Comparison of ENCODE assay signal across 23 mouse cellular contexts in genomic region chr1:39956712-39957111, GRCm38 (mm10). TPM values are rescaled to one million over a fixed set of nuclear protein-coding genes. Genes with fewer than 3 reads are reported as not detected.
DNase-seq lines count a peak whose midpoint lies in the region; ATAC-seq and TF ChIP-seq lines count a peak whose summit lies in the region.
"Had no signal": no experiment of that assay in that cellular context is flagged by ENCODE, and none has a peak within 500 bp of the region (broad histone marks: within the 10 kb centered on the region; RNA-seq: fewer than 3 reads in every experiment).

No protein-coding gene starts in this region.

- H3K27me3 ChIP-seq in embryonic facial prominence, embryonic 14.5 days (replicated peaks; ENCODE audit: control insufficient read depth, insufficient read depth, low read length): no peaks in the 10 kb centered on the region
- no peaks in the 10 kb centered on the region for H3K27me3 ChIP-seq in embryonic facial prominence, embryonic 10.5 days (replicated peaks; ENCODE audit: low read depth, poor library complexity, severe bottlenecking)
- no peaks in the 10 kb centered on the region for H3K27me3 ChIP-seq in liver, embryonic 13.5 days
- no peaks in the 10 kb centered on the region for H3K27me3 ChIP-seq in liver, embryonic 11.5 days (replicated peaks; ENCODE audit: control insufficient read depth, insufficient read depth, low read length)
- H3K27me3 ChIP-seq in midbrain, embryonic 15.5 days (replicated peaks): no peaks in the 10 kb centered on the region
- H3K27me3 ChIP-seq in midbrain, postnatal 0 days (ENCODE audit: insufficient read depth, low read length): no peaks in the 10 kb centered on the region
- no peaks in the 10 kb centered on the region for H3K27me3 ChIP-seq in stomach, postnatal 0 days (ENCODE audit: control insufficient read depth, insufficient read depth, low read length)
- H3K27me3 ChIP-seq: forebrain, embryonic 12.5 days; heart, embryonic 12.5 days; megakaryocyte, embryonic 14.5 days; neural tube, embryonic 12.5 days had no signal

- no peak overlapping the region for H3K4me3 ChIP-seq in embryonic facial prominence, embryonic 14.5 days (ENCODE audit: low read depth, low read length)
- no peak overlapping the region for H3K4me3 ChIP-seq in embryonic facial prominence, embryonic 10.5 days
- no peak overlapping the region for H3K4me3 ChIP-seq in liver, embryonic 13.5 days (replicated peaks)
- H3K4me3 ChIP-seq in liver, embryonic 11.5 days (ENCODE audit: low read depth, low read length): no peak overlapping the region
- H3K4me3 ChIP-seq in midbrain, embryonic 15.5 days: no peak overlapping the region
- no peak overlapping the region for H3K4me3 ChIP-seq in midbrain, postnatal 0 days (ENCODE audit: low read depth, low read length)
- H3K4me3 ChIP-seq in stomach, postnatal 0 days (ENCODE audit: low read depth, low read length): no peak overlapping the region
- H3K4me3 ChIP-seq: forebrain, embryonic 12.5 days; heart, embryonic 12.5 days; megakaryocyte, embryonic 14.5 days; neural tube, embryonic 12.5 days had no signal

- no peaks in the 10 kb centered on the region for H3K36me3 ChIP-seq in embryonic facial prominence, embryonic 14.5 days (ENCODE audit: control insufficient read depth, insufficient read depth, low read length)
- H3K36me3 ChIP-seq in embryonic facial prominence, embryonic 10.5 days (replicated peaks): no peaks in the 10 kb centered on the region
- no peaks in the 10 kb centered on the region for H3K36me3 ChIP-seq in liver, embryonic 13.5 days
- no peaks in the 10 kb centered on the region for H3K36me3 ChIP-seq in liver, embryonic 11.5 days (ENCODE audit: control insufficient read depth, insufficient read depth, low read length)
- no peaks in the 10 kb centered on the region for H3K36me3 ChIP-seq in midbrain, embryonic 15.5 days (replicated peaks)
- H3K36me3 ChIP-seq in midbrain, postnatal 0 days (ENCODE audit: insufficient read depth, low read length): no peaks in the 10 kb centered on the region
- H3K36me3 ChIP-seq in stomach, postnatal 0 days (ENCODE audit: control insufficient read depth, insufficient read depth, low read length): no peaks in the 10 kb centered on the region
- H3K36me3 ChIP-seq: forebrain, embryonic 12.5 days; heart, embryonic 12.5 days; neural tube, embryonic 12.5 days had no signal

- DNase-seq in embryonic facial prominence, embryonic 14.5 days (ENCODE audit: low spot score): peak; percentile 66
- no peak for DNase-seq in embryonic facial prominence, embryonic 10.5 days (ENCODE audit: low spot score)
- no peak for DNase-seq in liver, embryonic 13.5 days
- no peak for DNase-seq in liver, embryonic 11.5 days (ENCODE audit: low spot score)
- DNase-seq in midbrain, postnatal 0 days (ENCODE audit: low spot score): no peak
- no peak for DNase-seq in stomach, postnatal 0 days (ENCODE audit: low spot score)
- DNase-seq in thymus, postnatal 4 days: no peak
- DNase-seq: cerebellum, adult 2 months; cerebellum, postnatal 36 days; gastrocnemius, postnatal 10 days; heart, adult 11 months; heart, postnatal 14 days; kidney, adult 8-10 months; kidney, postnatal 25 days; left cerebral cortex, postnatal 4 days; thymus, adult 18-20 months had no signal

- no peak for TF ChIP-seq EP300 in stomach, postnatal 0 days (optimal IDR thresholded peaks at IDR 0.05)

- WGBS in embryonic facial prominence, embryonic 14.5 days: 59% methylated on average over 5 of the region's 5 CpGs
- WGBS in embryonic facial prominence, embryonic 10.5 days: 83% methylated on average over 5 of the region's 5 CpGs
- 65% methylated on average over 5 of the region's 5 CpGs for WGBS in liver, embryonic 13.5 days (ENCODE audit: insufficient replicate concordance)
- WGBS in liver, embryonic 11.5 days: 70% methylated on average over 5 of the region's 5 CpGs
- 82% methylated on average over 5 of the region's 5 CpGs for WGBS in midbrain, embryonic 15.5 days
- WGBS in midbrain, postnatal 0 days: 79% methylated on average over 5 of the region's 5 CpGs
- 46% methylated on average over 5 of the region's 5 CpGs for WGBS in stomach, postnatal 0 days

- no peak overlapping the region for H3K27ac ChIP-seq in embryonic facial prominence, embryonic 14.5 days (replicated peaks; ENCODE audit: low read depth, low read length)
- no peak overlapping the region for H3K27ac ChIP-seq in embryonic facial prominence, embryonic 10.5 days (replicated peaks)
- H3K27ac ChIP-seq in liver, embryonic 13.5 days: no peak overlapping the region
- no peak overlapping the region for H3K27ac ChIP-seq in liver, embryonic 11.5 days (ENCODE audit: low read depth, low read length)
- 0 out of 2 replicates have a peak overlapping the region, but pooled peaks have one; percentile 41 for H3K27ac ChIP-seq in midbrain, embryonic 15.5 days
- no peak overlapping the region for H3K27ac ChIP-seq in midbrain, postnatal 0 days (ENCODE audit: low read depth, low read length)
- peak overlapping the region; percentile 45; the same call in 1 of the 2 replicates for H3K27ac ChIP-seq in stomach, postnatal 0 days (replicated peaks)
- H3K27ac ChIP-seq: forebrain, embryonic 12.5 days; liver, embryonic 14.5 days; neural tube, embryonic 12.5 days had no signal

- H3K4me2 ChIP-seq in embryonic facial prominence, embryonic 14.5 days (ENCODE audit: low read depth, low read length): no peak overlapping the region
- no peak overlapping the region for H3K4me2 ChIP-seq in liver, embryonic 13.5 days
- H3K4me2 ChIP-seq in liver, embryonic 11.5 days: no peak overlapping the region
- H3K4me2 ChIP-seq in midbrain, embryonic 15.5 days: no peak overlapping the region
- no peak overlapping the region for H3K4me2 ChIP-seq in midbrain, postnatal 0 days (ENCODE audit: low read depth, low read length, poor library complexity, severe bottlenecking)
- H3K4me2 ChIP-seq in stomach, postnatal 0 days (replicated peaks; ENCODE audit: low read depth): no peak overlapping the region
- H3K4me2 ChIP-seq: forebrain, embryonic 12.5 days; heart, embryonic 12.5 days; neural tube, embryonic 12.5 days had no signal

- no peaks in the 10 kb centered on the region for H3K9me3 ChIP-seq in embryonic facial prominence, embryonic 14.5 days (ENCODE audit: control insufficient read depth, low read length)
- H3K9me3 ChIP-seq in embryonic facial prominence, embryonic 10.5 days: no peaks in the 10 kb centered on the region
- no peaks in the 10 kb centered on the region for H3K9me3 ChIP-seq in liver, embryonic 13.5 days (replicated peaks)
- no peaks in the 10 kb centered on the region for H3K9me3 ChIP-seq in liver, embryonic 11.5 days (ENCODE audit: control insufficient read depth, low read length)
- no peaks in the 10 kb centered on the region for H3K9me3 ChIP-seq in midbrain, embryonic 15.5 days
- no peaks in the 10 kb centered on the region for H3K9me3 ChIP-seq in midbrain, postnatal 0 days (ENCODE audit: low read length)
- no peaks in the 10 kb centered on the region for H3K9me3 ChIP-seq in stomach, postnatal 0 days (ENCODE audit: control insufficient read depth, low read length)
- H3K9me3 ChIP-seq: forebrain, embryonic 12.5 days; heart, embryonic 12.5 days; megakaryocyte, embryonic 14.5 days; neural tube, embryonic 12.5 days had no signal

- H3K4me1 ChIP-seq in embryonic facial prominence, embryonic 14.5 days (ENCODE audit: control insufficient read depth, insufficient read depth, low read length): peaks cover 21% of the 10 kb centered on the region
- peaks cover 94% of the 10 kb centered on the region for H3K4me1 ChIP-seq in embryonic facial prominence, embryonic 10.5 days
- peaks cover 70% of the 10 kb centered on the region for H3K4me1 ChIP-seq in liver, embryonic 13.5 days (replicated peaks)
- H3K4me1 ChIP-seq in liver, embryonic 11.5 days (replicated peaks; ENCODE audit: control insufficient read depth, insufficient read depth, low read length): peaks cover 40% of the 10 kb centered on the region
- peaks cover 80% of the 10 kb centered on the region for H3K4me1 ChIP-seq in midbrain, embryonic 15.5 days
- peaks cover 8% of the 10 kb centered on the region; the same call in 1 of the 2 replicates for H3K4me1 ChIP-seq in midbrain, postnatal 0 days (ENCODE audit: insufficient read depth, low read length)
- H3K4me1 ChIP-seq in stomach, postnatal 0 days (replicated peaks; ENCODE audit: control insufficient read depth, insufficient read depth): peaks cover 6% of the 10 kb centered on the region; the same call in 1 of the 2 replicates

- peak; percentile 9; the same call in 1 of the 2 replicates for ATAC-seq in embryonic facial prominence, embryonic 14.5 days (ENCODE audit: low read depth)
- ATAC-seq in liver, embryonic 13.5 days (ENCODE audit: low read depth): 0 out of 2 replicates have a peak, but pooled peaks have one; percentile 4
- ATAC-seq in liver, embryonic 11.5 days (replicated peaks; ENCODE audit: low FRiP score): no peak
- no peak for ATAC-seq in midbrain, embryonic 15.5 days (replicated peaks)
- no peak for ATAC-seq in midbrain, postnatal 0 days (ENCODE audit: low FRiP score)
- ATAC-seq in stomach, postnatal 0 days (ENCODE audit: low FRiP score, low TSS enrichment): peak; percentile 65; the same call in 1 of the 2 replicates
- ATAC-seq: CD4-positive, CD25-positive, alpha-beta regulatory T cell, adult 4 months had no signal

- TF ChIP-seq CTCF in midbrain, postnatal 0 days (IDR thresholded peaks at IDR 0.05): no peak
- no peak for TF ChIP-seq CTCF in stomach, postnatal 0 days (IDR thresholded peaks at IDR 0.05; ENCODE audit: low read depth)

- H3K9ac ChIP-seq in embryonic facial prominence, embryonic 14.5 days (ENCODE audit: low read depth, low read length): no peak overlapping the region
- no peak overlapping the region for H3K9ac ChIP-seq in liver, embryonic 13.5 days
- no peak overlapping the region for H3K9ac ChIP-seq in liver, embryonic 11.5 days (ENCODE audit: low read depth, low read length)
- H3K9ac ChIP-seq in midbrain, embryonic 15.5 days: no peak overlapping the region
- no peak overlapping the region for H3K9ac ChIP-seq in midbrain, postnatal 0 days (replicated peaks; ENCODE audit: low read length, poor library complexity, severe bottlenecking)
- H3K9ac ChIP-seq in stomach, postnatal 0 days (ENCODE audit: low read length): no peak overlapping the region
- H3K9ac ChIP-seq: forebrain, embryonic 12.5 days; heart, embryonic 12.5 days; liver, embryonic 14.5 days; neural tube, embryonic 12.5 days had no signal

RNA-seq across cellular contexts. Expression of gene Map4k4, which starts 56.0 kb away (rescaled TPM):
- polyA plus RNA-seq in embryonic facial prominence, embryonic 14.5 days (2014; fragmentation: Nextera tagmentation; extraction: Ambion mirVana): 27.8 and 32.4 TPM in 2 replicates
- polyA plus RNA-seq in embryonic facial prominence, embryonic 10.5 days (2016; fragmentation: Nextera tagmentation; extraction: Ambion mirVana): 37.6 and 41.4 TPM in 2 replicates
- 3.5 and 3.8 TPM in 2 replicates for polyA plus RNA-seq in liver, embryonic 13.5 days (2015; fragmentation: Nextera tagmentation; extraction: Ambion mirVana)
- 12.5 and 13.6 TPM in 2 replicates for polyA plus RNA-seq in liver, embryonic 11.5 days (2014; fragmentation: Nextera tagmentation; extraction: Ambion mirVana)
- polyA plus RNA-seq in midbrain, embryonic 15.5 days (2015; fragmentation: Nextera tagmentation; extraction: Ambion mirVana): 46.5 and 55.2 TPM in 2 replicates
- 185 and 191 TPM in 2 replicates for total RNA-seq in midbrain, postnatal 0 days (2014; rRNA removed)
- 16.0 and 30.6 TPM in 2 replicates for polyA plus RNA-seq in midbrain, postnatal 0 days (2015; fragmentation: Nextera tagmentation; extraction: Ambion mirVana)
- 8.5 and 10.1 TPM in 2 replicates for polyA plus RNA-seq in stomach, postnatal 0 days (2015; fragmentation: Nextera tagmentation; extraction: Ambion mirVana)

Comparison
In these comparisons a context has a peak if more than half of its experiments do, and no peak if none do; other contexts are left out.
1. ATAC-seq: peak in embryonic facial prominence, embryonic 14.5 days (single experiment), liver, embryonic 13.5 days (single experiment) and stomach, postnatal 0 days (single experiment); none in liver, embryonic 11.5 days (single experiment), midbrain, embryonic 15.5 days (single experiment) and midbrain, postnatal 0 days (single experiment).
2. H3K27ac ChIP-seq: peak in midbrain, embryonic 15.5 days (single experiment) and stomach, postnatal 0 days (single experiment); none in embryonic facial prominence, embryonic 14.5 days (single experiment), embryonic facial prominence, embryonic 10.5 days (single experiment), liver, embryonic 13.5 days (single experiment), liver, embryonic 11.5 days (single experiment) and midbrain, postnatal 0 days (single experiment).